Mouse (Mus musculus) CH12.LX (cell line): Measurements from ENCODE around the gene Acsbg1. TPM values are rescaled to one million over a fixed set of nuclear protein-coding genes. Genes with fewer than 3 reads are reported as not detected.

Experiments used
- DNase-seq: peaks from one replicate; pipeline ENCODE4 v3.0.0-alpha.2; 2013; ENCODE audit errors: extremely low read depth
- H3K27ac ChIP-seq: 2 replicates; pipeline ENCODE4 v1.5.1; 2012; ENCODE audit warnings: low read depth, mild to moderate bottlenecking, control low read depth, moderate library complexity; ENCODE audit not compliant: insufficient read depth
- H3K27me3 ChIP-seq: replicated peaks from 2 replicates; pipeline ENCODE3; 2012; ENCODE audit warnings: inconsistent platforms
- H3K36me3 ChIP-seq, 2 experiments: replicated peaks in 1 of 2; 2 replicates each; pipeline versions ENCODE3 to v1.6.1; 2012; ENCODE audit warnings: inconsistent platforms in 1 of 2, low read length in 1 of 2, mild to moderate bottlenecking in 1 of 2, mixed read lengths in 1 of 2, moderate library complexity in 1 of 2; ENCODE audit not compliant: control insufficient read depth in 1 of 2, insufficient read depth in 1 of 2
- H3K4me1 ChIP-seq, 2 experiments: 2 replicates each; pipeline ENCODE4 v1.6.1; 2012; ENCODE audit warnings: inconsistent platforms in 1 of 2, moderate library complexity in 1 of 2; ENCODE audit not compliant: insufficient read depth in 2 of 2, control insufficient read depth in 1 of 2
- H3K4me2 ChIP-seq: 2 replicates; pipeline ENCODE4 v1.6.1; 2012; ENCODE audit warnings: low read depth, mild to moderate bottlenecking, control low read depth; ENCODE audit not compliant: poor library complexity, insufficient read depth, severe bottlenecking
- H3K4me3 ChIP-seq, 3 experiments: fragments of 150-350 bp in 1 of 3; sonication (generic) in 1 of 3; replicated peaks in 1 of 3; 2 replicates each; pipeline versions ENCODE3 to v1.5.1; 2011 to 2012; ENCODE audit warnings: low read depth in 2 of 3, low read length in 2 of 3, mild to moderate bottlenecking in 2 of 3, moderate library complexity in 2 of 3, control low read depth in 1 of 3, improper control_type of control experiment in 1 of 3, inconsistent platforms in 1 of 3, mixed read lengths in 1 of 3; ENCODE audit not compliant: poor library complexity in 1 of 3
- H3K79me2 ChIP-seq: replicated peaks from 2 replicates; pipeline ENCODE4 v1.6.1; 2012; ENCODE audit warnings: mild to moderate bottlenecking, moderate library complexity; ENCODE audit not compliant: control insufficient read depth, poor library complexity, insufficient read depth, severe bottlenecking; ENCODE audit errors: extremely low read depth
- H3K9ac ChIP-seq: 2 replicates; pipeline ENCODE4 v1.6.1; 2012; ENCODE audit warnings: low read depth, mild to moderate bottlenecking, control low read depth, moderate library complexity; ENCODE audit not compliant: insufficient read depth
- H3K9me3 ChIP-seq: replicated peaks from 2 replicates; pipeline ENCODE3; 2012; ENCODE audit warnings: low read length, inconsistent platforms, mixed read lengths
- BHLHE40 ChIP-seq: IDR thresholded peaks from 2 replicates; pipeline ENCODE4 v1.6.1; 2011; ENCODE audit warnings: mild to moderate bottlenecking, low read depth, low read length, improper control_type of control experiment
- CHD1 ChIP-seq: IDR thresholded peaks from 2 replicates; pipeline ENCODE4 v1.6.1; 2012; ENCODE audit warnings: low read depth, low read length, improper control_type of control experiment, inconsistent platforms
- CHD2 ChIP-seq: IDR thresholded peaks from 2 replicates; pipeline ENCODE4 v1.6.1; 2011; ENCODE audit warnings: low read length, improper control_type of control experiment
- CTCF ChIP-seq, 2 experiments: IDR thresholded peaks in 1 of 2; conservative IDR thresholded peaks in 1 of 2; 2 replicates each; pipeline ENCODE4 v1.5.1; 2011 to 2012; ENCODE audit warnings: low read depth in 2 of 2, low read length in 2 of 2, improper control_type of control experiment in 1 of 2, inconsistent platforms in 1 of 2, mild to moderate bottlenecking in 1 of 2, moderate library complexity in 1 of 2
- ELF1 ChIP-seq: IDR thresholded peaks from 2 replicates; pipeline ENCODE4 v1.6.1; 2014; ENCODE audit warnings: low read depth, mild to moderate bottlenecking, inconsistent platforms, low read length, improper control_type of control experiment
- EP300 ChIP-seq: IDR thresholded peaks from 2 replicates; pipeline ENCODE4 v1.6.1; 2011; ENCODE audit warnings: low read length, improper control_type of control experiment
- IRF4 ChIP-seq: IDR thresholded peaks from 2 replicates; pipeline ENCODE4 v1.6.1; 2014; ENCODE audit warnings: low read depth, mild to moderate bottlenecking, inconsistent platforms, low read length, improper control_type of control experiment
- JUN ChIP-seq: IDR thresholded peaks from 2 replicates; pipeline ENCODE4 v1.6.1; 2011; ENCODE audit warnings: low read depth, mild to moderate bottlenecking, low read length, improper control_type of control experiment, moderate library complexity; ENCODE audit not compliant: insufficient read depth
- JUND ChIP-seq: conservative IDR thresholded peaks from 2 replicates; pipeline ENCODE4 v1.6.1; 2011; ENCODE audit warnings: low read depth, low read length, improper control_type of control experiment
- MAFK ChIP-seq: IDR thresholded peaks from 2 replicates; pipeline ENCODE4 v1.6.1; 2011; ENCODE audit warnings: low read length, improper control_type of control experiment; ENCODE audit not compliant: insufficient replicate concordance
- MAX ChIP-seq: IDR thresholded peaks from 2 replicates; pipeline ENCODE4 v1.6.1; 2011; ENCODE audit warnings: low read length, improper control_type of control experiment
- MXI1 ChIP-seq: IDR thresholded peaks from 2 replicates; pipeline ENCODE4 v1.6.1; 2011; ENCODE audit warnings: mild to moderate bottlenecking, low read depth, low read length, improper control_type of control experiment
- PAX5 ChIP-seq: IDR thresholded peaks from 2 replicates; pipeline ENCODE4 v1.6.1; 2012; ENCODE audit warnings: low read length, inconsistent platforms, mixed read lengths
- POLR2A ChIP-seq: IDR thresholded peaks from 2 replicates; pipeline ENCODE4 v1.6.1; 2011; ENCODE audit warnings: low read depth, mild to moderate bottlenecking, improper control_type of control experiment, low read length
- POLR2AphosphoS2 ChIP-seq: IDR thresholded peaks from 2 replicates; pipeline ENCODE4 v1.6.1; 2011; ENCODE audit warnings: low read depth, low read length, improper control_type of control experiment
- RAD21 ChIP-seq: IDR thresholded peaks from 2 replicates; pipeline ENCODE4 v1.6.1; 2011; ENCODE audit warnings: low read depth, mild to moderate bottlenecking, low read length, improper control_type of control experiment, moderate library complexity
- SMC3 ChIP-seq: IDR thresholded peaks from 2 replicates; pipeline ENCODE4 v1.6.1; 2011; ENCODE audit warnings: low read depth, low read length, improper control_type of control experiment
- TCF12 ChIP-seq: IDR thresholded peaks from 2 replicates; pipeline ENCODE4 v1.6.1; 2014; ENCODE audit warnings: low read depth, mild to moderate bottlenecking, inconsistent platforms, low read length, improper control_type of control experiment
- USF1 ChIP-seq: IDR thresholded peaks from 2 replicates; pipeline ENCODE4 v1.6.1; 2014; ENCODE audit warnings: low read depth, mild to moderate bottlenecking, inconsistent platforms, low read length, improper control_type of control experiment
- USF2 ChIP-seq: conservative IDR thresholded peaks from 2 replicates; pipeline ENCODE4 v1.6.1; 2011; ENCODE audit warnings: low read depth, low read length, improper control_type of control experiment
- ZC3H11A ChIP-seq: IDR thresholded peaks from 2 replicates; pipeline ENCODE4 v1.6.1; 2012; ENCODE audit warnings: low read depth, mild to moderate bottlenecking, inconsistent platforms, low read length, improper control_type of control experiment
- dilution Hi-C: fragments of 300-500 bp; cut with MboI; formaldehyde crosslinking; loops from 2 replicates; pipeline ENCODE4 v1.14.3; 2020; ENCODE audit warnings: low sequenced_read_pairs; ENCODE audit not compliant: extremely low pct_unique_long_range_greater_than_20kb, extremely low pct_ligation_motif_present
- in situ Hi-C: fragments of 300-500 bp; cut with MboI; formaldehyde crosslinking; loops from 3 replicates; pipeline ENCODE4 v1.14.3; 2019; ENCODE audit warnings: low sequenced_read_pairs, low pct_ligation_motif_present, low pct_unique_long_range_greater_than_20kb, mixed read lengths
- polyA plus RNA-seq: library from polyadenylated mRNA; unstranded; fragments of >175 nt; gene quantifications from 2 replicates; pipeline ENCODE4 v1.2.1, GENCODE M21; 2012; ENCODE audit warnings: low read depth; ENCODE audit not compliant: insufficient read length
- total RNA-seq, 2 experiments: library from RNA; depleted of rRNA; stranded (reverse); fragments of 300-350 nt in 1 of 2; fragments of >200 nt in 1 of 2; gene quantifications; 2 replicates each; pipeline ENCODE4 v1.2.3; 2012 to 2014

The Acsbg1 gene
- total and polyA plus RNA-seq, 3 experiments = 16.8 to 24.0 (median 23.6) TPM

GRCm38 (mm10) chr9:54682846-54683245 is 21.2 kb upstream of the Acsbg1 start:
- Histone ChIP-seq H3K9me3 (no peaks in the 10 kb centered on the region), H3K27me3 (no peaks in the 10 kb centered on the region), H3K9ac (no peak overlapping the region), H3K36me3 (no peaks in the 10 kb centered on the region), H3K27ac (no peak overlapping the region), H3K79me2 (no peaks in the 10 kb centered on the region), H3K4me2 (no peak overlapping the region), H3K4me3 (no peak overlapping the region), H3K4me1 (peaks cover 2 to 29% of the 10 kb centered on the region in 2 experiments; a peak in 3 of 4 replicates)
- no peak for DNase-seq
- in situ Hi-C loops = no loop called here
- dilution Hi-C loops = no loop called here
- no peak for TF ChIP-seq MXI1
- TF ChIP-seq JUN = no peak
- no peak for TF ChIP-seq MAFK
- no peak for TF ChIP-seq POLR2AphosphoS2
- no peak for TF ChIP-seq JUND
- TF ChIP-seq POLR2A = no peak
- no peak for TF ChIP-seq PAX5
- no peak for TF ChIP-seq USF2
- no peak for TF ChIP-seq IRF4

GRCm38 (mm10) chr9:54676531-54676986 is 14.9 kb upstream of the Acsbg1 start:
- Histone ChIP-seq H3K27ac (no peak overlapping the region), H3K79me2 (no peaks in the 10 kb centered on the region), H3K36me3 (no peaks in the 10 kb centered on the region), H3K27me3 (no peaks in the 10 kb centered on the region), H3K9me3 (no peaks in the 10 kb centered on the region), H3K4me1 (peaks cover 0 to 15% of the 10 kb centered on the region in 2 experiments; a peak in 2 of 4 replicates), H3K9ac (peak overlapping the region; percentile 55; the same call in 1 of the 2 replicates), H3K4me3 (peak overlapping the region; percentile 12 to 45 (median 40)), H3K4me2 (peak overlapping the region; percentile 99)
- in situ Hi-C loops (loop anchor here (5.0 to 10.0 kb wide), 2 partner anchors 69 to 232 kb away; no protein-coding TSS in a partner anchor), dilution Hi-C loops (no loop called here)
- peak; percentile 63 for DNase-seq
- no peak for TF ChIP-seq USF1
- TF ChIP-seq CTCF (conservative IDR thresholded peaks at IDR 0.05 in 1 of 2, IDR thresholded peaks at IDR 0.05 in 1 of 2; ENCODE audit: low read depth in 2 of 2, low read length in 2 of 2) = peak; percentile 44 to 86; a peak in 3 of 4 replicates
- peak; percentile 79 for TF ChIP-seq SMC3
- peak; percentile 42; the same call in 1 of the 2 replicates for TF ChIP-seq ELF1
- TF ChIP-seq TCF12 = peak; percentile 20; the same call in 1 of the 2 replicates
- TF ChIP-seq RAD21 = peak; percentile 72
- no peak for TF ChIP-seq BHLHE40
- no peak for TF ChIP-seq POLR2AphosphoS2
- TF ChIP-seq EP300 = no peak
- TF ChIP-seq MAX = no peak
- no peak for TF ChIP-seq CHD2
- TF ChIP-seq MXI1 = 0 out of 2 replicates have a peak, but pooled peaks have one; percentile 36
- peak; percentile 35; the same call in 1 of the 2 replicates for TF ChIP-seq ZC3H11A
- TF ChIP-seq CHD1 = no peak
